Comparison of ENCODE assay signal across 9 mouse cellular contexts in genomic region chr11:16809161-16809967, GRCm38 (mm10). TPM values are rescaled to one million over a fixed set of nuclear protein-coding genes. Genes with fewer than 3 reads are reported as not detected.
DNase-seq lines count a peak whose midpoint lies in the region; ATAC-seq and TF ChIP-seq lines count a peak whose summit lies in the region.
"Had no signal": no experiment of that assay in that cellular context is flagged by ENCODE, and none has a peak within 500 bp of the region (broad histone marks: within the 10 kb centered on the region; RNA-seq: fewer than 3 reads in every experiment).

No protein-coding gene starts in this region.

- ATAC-seq in heart, embryonic 11.5 days (replicated peaks; ENCODE audit: insufficient number of reproducible peaks, low FRiP score, low TSS enrichment), result 0 out of 2 replicates have a peak, but pooled peaks have one; percentile 26
- ATAC-seq in lung, embryonic 15.5 days (ENCODE audit: borderline replicate concordance, extremely low read depth, low FRiP score, low TSS enrichment), result no peak
- no peak for ATAC-seq in heart, postnatal 0 days (ENCODE audit: insufficient read depth, low read depth)
- no peak for ATAC-seq in forebrain, embryonic 14.5 days
- ATAC-seq in forebrain, embryonic 12.5 days (ENCODE audit: low FRiP score), result no peak

- TF ChIP-seq CTCF in heart, postnatal 0 days (IDR thresholded peaks at IDR 0.05; ENCODE audit: low read depth), result no peak
- no peak for TF ChIP-seq CTCF in small intestine, adult 2 months (IDR thresholded peaks at IDR 0.05; ENCODE audit: extremely low read depth, insufficient read length, insufficient replicate concordance, low read depth, low read length)

- no peak for TF ChIP-seq POLR2A in small intestine, adult 2 months (IDR thresholded peaks at IDR 0.05; ENCODE audit: low read depth, low read length)

- no peaks in the 10 kb centered on the region for H3K36me3 ChIP-seq in heart, embryonic 11.5 days (ENCODE audit: control insufficient read depth, insufficient read depth, low read length)
- H3K36me3 ChIP-seq in lung, embryonic 15.5 days, result no peaks in the 10 kb centered on the region
- no peaks in the 10 kb centered on the region for H3K36me3 ChIP-seq in heart, postnatal 0 days (replicated peaks; ENCODE audit: control insufficient read depth, insufficient read depth, low read length)
- no peaks in the 10 kb centered on the region for H3K36me3 ChIP-seq in small intestine, adult 2 months (ENCODE audit: control insufficient read depth, insufficient read depth, low read length)
- H3K36me3 ChIP-seq in forebrain, embryonic 14.5 days (ENCODE audit: control insufficient read depth, insufficient read depth, low read length), result no peaks in the 10 kb centered on the region
- no peaks in the 10 kb centered on the region for H3K36me3 ChIP-seq in forebrain, embryonic 12.5 days (replicated peaks)

- H3K9ac ChIP-seq in heart, embryonic 11.5 days (ENCODE audit: low read depth, low read length), result no peak overlapping the region
- H3K9ac ChIP-seq in lung, embryonic 15.5 days, result no peak overlapping the region
- no peak overlapping the region for H3K9ac ChIP-seq in heart, postnatal 0 days (replicated peaks; ENCODE audit: low read depth, low read length)
- no peak overlapping the region for H3K9ac ChIP-seq in forebrain, embryonic 14.5 days (ENCODE audit: low read length)
- no peak overlapping the region for H3K9ac ChIP-seq in forebrain, embryonic 12.5 days

- intact Hi-C loops in heart, postnatal 10 days (cut with DNase I), result no loop called here

- no peak overlapping the region for H3K4me3 ChIP-seq in heart, embryonic 11.5 days (ENCODE audit: low read depth, low read length)
- H3K4me3 ChIP-seq in lung, embryonic 15.5 days, result no peak overlapping the region
- no peak overlapping the region for H3K4me3 ChIP-seq in heart, postnatal 0 days (ENCODE audit: low read depth, low read length)
- 0 out of 2 replicates have a peak overlapping the region, but pooled peaks have one; percentile 16 for H3K4me3 ChIP-seq in small intestine, adult 2 months (ENCODE audit: low read depth, low read length)
- H3K4me3 ChIP-seq in forebrain, embryonic 14.5 days (ENCODE audit: low read depth, low read length), result no peak overlapping the region
- H3K4me3 ChIP-seq in forebrain, embryonic 12.5 days (replicated peaks), result no peak overlapping the region

- 66% methylated on average over 9 of the region's 9 CpGs for WGBS in heart, embryonic 11.5 days (ENCODE audit: insufficient replicate concordance)
- 55% methylated on average over 9 of the region's 9 CpGs for WGBS in lung, embryonic 15.5 days
- 58% methylated on average over 9 of the region's 9 CpGs for WGBS in heart, postnatal 0 days
- 28% methylated on average over 9 of the region's 9 CpGs for WGBS in small intestine, adult 2 months
- 87% methylated on average over 9 of the region's 9 CpGs for WGBS in forebrain, embryonic 14.5 days
- WGBS in forebrain, embryonic 12.5 days, result 86% methylated on average over 9 of the region's 9 CpGs

- H3K27me3 ChIP-seq in heart, embryonic 11.5 days (ENCODE audit: control insufficient read depth, insufficient read depth, low read length), result 0 out of 2 replicates have a peak, but pooled peaks cover 8% of the 10 kb centered on the region
- H3K27me3 ChIP-seq in lung, embryonic 15.5 days, result no peaks in the 10 kb centered on the region
- H3K27me3 ChIP-seq in heart, postnatal 0 days (ENCODE audit: control insufficient read depth, insufficient read depth, low read length), result 0 out of 2 replicates have a peak, but pooled peaks cover 6% of the 10 kb centered on the region
- H3K27me3 ChIP-seq in small intestine, adult 2 months (ENCODE audit: control insufficient read depth, insufficient read depth, low read length), result no peaks in the 10 kb centered on the region
- H3K27me3 ChIP-seq in forebrain, embryonic 14.5 days (replicated peaks; ENCODE audit: control insufficient read depth, insufficient read depth, low read length), result no peaks in the 10 kb centered on the region
- no peaks in the 10 kb centered on the region for H3K27me3 ChIP-seq in forebrain, embryonic 12.5 days

- H3K27ac ChIP-seq in heart, embryonic 11.5 days (ENCODE audit: low read depth, low read length), result peak overlapping the region; percentile 55; the same call in 1 of the 2 replicates
- H3K27ac ChIP-seq in lung, embryonic 15.5 days, result peak overlapping the region; percentile 25; the same call in 1 of the 2 replicates
- peak overlapping the region; percentile 59; the same call in 1 of the 2 replicates for H3K27ac ChIP-seq in heart, postnatal 0 days (ENCODE audit: low read depth)
- H3K27ac ChIP-seq in small intestine, adult 2 months (ENCODE audit: insufficient read depth, low read depth, low read length), result peak overlapping the region; percentile 77
- H3K27ac ChIP-seq in forebrain, embryonic 14.5 days (ENCODE audit: low read depth, low read length), result no peak overlapping the region
- H3K27ac ChIP-seq in forebrain, embryonic 12.5 days, result no peak overlapping the region

- no peak for DNase-seq in heart, postnatal 10 days
- DNase-seq in lung, postnatal 4 days, result no peak
- no peak for DNase-seq in heart, postnatal 0 days (ENCODE audit: low spot score)
- no peak for DNase-seq in forebrain, embryonic 14.5 days (ENCODE audit: low spot score)
- DNase-seq: cerebellum, adult 9-11 months had no signal

- no peaks in the 10 kb centered on the region for H3K9me3 ChIP-seq in heart, embryonic 11.5 days (replicated peaks; ENCODE audit: control insufficient read depth, low read length)
- no peaks in the 10 kb centered on the region for H3K9me3 ChIP-seq in lung, embryonic 15.5 days
- H3K9me3 ChIP-seq in heart, postnatal 0 days (replicated peaks; ENCODE audit: control insufficient read depth, low read length), result no peaks in the 10 kb centered on the region
- H3K9me3 ChIP-seq in forebrain, embryonic 14.5 days (replicated peaks; ENCODE audit: control insufficient read depth, low read length), result no peaks in the 10 kb centered on the region
- H3K9me3 ChIP-seq in forebrain, embryonic 12.5 days, result no peaks in the 10 kb centered on the region

- TF ChIP-seq EP300 in heart, postnatal 0 days (IDR thresholded peaks at IDR 0.05; ENCODE audit: low read depth), result no peak

- no peaks in the 10 kb centered on the region for H3K4me1 ChIP-seq in heart, embryonic 11.5 days (ENCODE audit: control insufficient read depth, insufficient read depth, low read length)
- peaks cover 3% of the 10 kb centered on the region; the same call in 1 of the 2 replicates for H3K4me1 ChIP-seq in lung, embryonic 15.5 days
- H3K4me1 ChIP-seq in heart, postnatal 0 days (ENCODE audit: control insufficient read depth, insufficient read depth), result no peaks in the 10 kb centered on the region
- H3K4me1 ChIP-seq in small intestine, adult 2 months (ENCODE audit: control insufficient read depth, insufficient read depth, insufficient read length, low read length), result peaks cover 16% of the 10 kb centered on the region
- H3K4me1 ChIP-seq in forebrain, embryonic 14.5 days (ENCODE audit: control insufficient read depth, insufficient read depth, low read length), result no peaks in the 10 kb centered on the region
- no peaks in the 10 kb centered on the region for H3K4me1 ChIP-seq in forebrain, embryonic 12.5 days

- no peak overlapping the region for H3K4me2 ChIP-seq in heart, embryonic 11.5 days
- no peak overlapping the region for H3K4me2 ChIP-seq in lung, embryonic 15.5 days
- H3K4me2 ChIP-seq in heart, postnatal 0 days (ENCODE audit: low read depth, low read length), result no peak overlapping the region
- no peak overlapping the region for H3K4me2 ChIP-seq in forebrain, embryonic 14.5 days (ENCODE audit: low read length)
- H3K4me2 ChIP-seq in forebrain, embryonic 12.5 days, result no peak overlapping the region

RNA-seq across cellular contexts. Expression of gene Egfr, which starts 57.4 kb away (rescaled TPM):
- 2.8 and 3.7 TPM in 2 replicates for polyA plus RNA-seq in heart, embryonic 11.5 days (2014; fragmentation: Nextera tagmentation; extraction: Ambion mirVana)
- total RNA-seq in heart, postnatal 10 days (2021), result 10 to 100 TPM in 1 of 2 experiments, 1 to 10 TPM in 1; 7.9 to 16.2 TPM
- 7.1 and 9.3 TPM in 2 replicates for polyA plus RNA-seq in lung, embryonic 15.5 days (2015; fragmentation: Nextera tagmentation; extraction: Ambion mirVana)
- 2.3 and 2.5 TPM in 2 replicates for total RNA-seq in heart, postnatal 0 days (2014; rRNA removed; ENCODE audit: low replicate concordance)
- 1.2 TPM in 2 replicates for polyA plus RNA-seq in heart, postnatal 0 days (2015; fragmentation: Nextera tagmentation; extraction: Ambion mirVana)
- 26.3 and 63.3 TPM in 2 replicates for polyA plus RNA-seq in small intestine, adult 2 months (2012; rRNA removed)
- 2.1 and 3.9 TPM in 2 replicates for polyA plus RNA-seq in forebrain, embryonic 14.5 days (2014; fragmentation: Nextera tagmentation; extraction: Ambion mirVana)
- polyA plus RNA-seq in forebrain, embryonic 12.5 days (2016; fragmentation: Nextera tagmentation; extraction: Ambion mirVana), result 3.5 and 4.7 TPM in 2 replicates

Comparison
In these comparisons a context has a peak if more than half of its experiments do, and no peak if none do; other contexts are left out.
1. H3K27ac ChIP-seq: peak in heart, embryonic 11.5 days (single experiment), lung, embryonic 15.5 days (single experiment), heart, postnatal 0 days (single experiment) and small intestine, adult 2 months (single experiment); none in forebrain, embryonic 14.5 days (single experiment) and forebrain, embryonic 12.5 days (single experiment).